Mouse (Mus musculus) liver, embryonic 12.5 days (tissue): ENCODE measurements at regions not wholly inside any gene's neighbourhood (a gene's known extent, or its start where the extent isn't known, plus 50 kb on each side); places are given as distances from the start of the nearest gene placed in this dataset.

Experiments used
- ATAC-seq: fragments of 200-750 bp; cut with Nextera tagmentation; 2 replicates; pipeline ENCODE4 v1.8.0; 2017; ENCODE audit warnings: moderate number of reproducible peaks, mild to moderate bottlenecking, moderate library complexity
- H3K27ac ChIP-seq: fragments of 300-500 bp; sonication (generic); 2 replicates; pipeline ENCODE4 v1.5.1; 2016; ENCODE audit warnings: mild to moderate bottlenecking
- H3K27me3 ChIP-seq: fragments of 300-500 bp; sonication (generic); replicated peaks from 2 replicates; pipeline ENCODE4 v1.6.1; 2016; ENCODE audit warnings: mild to moderate bottlenecking, moderate library complexity
- H3K36me3 ChIP-seq: fragments of 300-500 bp; sonication (generic); 2 replicates; pipeline ENCODE4 v1.6.1; 2016; ENCODE audit warnings: mild to moderate bottlenecking, moderate library complexity
- H3K4me1 ChIP-seq: fragments of 300-500 bp; sonication (generic); 2 replicates; pipeline ENCODE4 v1.6.1; 2016
- H3K4me2 ChIP-seq: fragments of 300-500 bp; sonication (generic); 2 replicates; pipeline ENCODE4 v1.6.1; 2016; ENCODE audit warnings: mild to moderate bottlenecking, moderate library complexity
- H3K4me3 ChIP-seq: fragments of 300-500 bp; sonication (generic); 2 replicates; pipeline ENCODE4 v1.5.1; 2016; ENCODE audit warnings: mild to moderate bottlenecking, moderate library complexity
- H3K9ac ChIP-seq: fragments of 300-500 bp; sonication (generic); 2 replicates; pipeline ENCODE4 v1.6.1; 2016; ENCODE audit warnings: mild to moderate bottlenecking, moderate library complexity
- H3K9me3 ChIP-seq: fragments of 300-500 bp; sonication (generic); replicated peaks from 2 replicates; pipeline ENCODE4 v1.6.1; 2016; ENCODE audit warnings: mild to moderate bottlenecking, moderate library complexity
- WGBS: fragments of 180-500 bp; shearing (Covaris S2); methylation state at CpG from one replicate; pipeline ENCODE4 v1.1.7; 2016; ENCODE audit not compliant: insufficient replicate concordance; 5-methylcytosine and 5-hydroxymethylcytosine counted together

DNA sequence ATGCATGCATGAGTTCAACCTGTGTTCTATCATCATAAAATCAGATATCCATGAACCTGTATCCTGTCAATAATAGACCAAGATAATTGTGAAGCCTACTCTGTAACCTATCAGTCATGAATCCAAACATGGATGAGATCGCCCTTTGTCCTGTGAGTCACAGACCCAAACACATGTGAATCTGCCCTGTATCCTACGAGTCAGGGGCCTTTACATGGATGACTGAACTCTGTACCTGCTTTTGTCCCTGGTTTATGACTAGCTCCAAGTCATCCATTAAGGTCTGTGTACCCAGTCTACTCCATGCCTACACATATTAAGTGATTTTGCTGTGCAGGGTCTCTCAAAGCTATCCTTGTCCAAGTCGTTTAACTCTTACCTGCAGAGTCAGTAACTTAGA lies 187.7 kb upstream of the Tbl1xr1 start:
- H3K4me1 ChIP-seq, result no peaks in the 10 kb centered on the region
- no peaks in the 10 kb centered on the region for H3K9me3 ChIP-seq
- H3K4me2 ChIP-seq, result no peak overlapping the region
- WGBS, result 73% methylated on average over 3 of the region's 3 CpGs
- no peak overlapping the region for H3K9ac ChIP-seq
- no peak overlapping the region for H3K4me3 ChIP-seq
- no peaks in the 10 kb centered on the region for H3K36me3 ChIP-seq
- no peaks in the 10 kb centered on the region for H3K27me3 ChIP-seq
- ATAC-seq, result no peak
- no peak overlapping the region for H3K27ac ChIP-seq

DNA sequence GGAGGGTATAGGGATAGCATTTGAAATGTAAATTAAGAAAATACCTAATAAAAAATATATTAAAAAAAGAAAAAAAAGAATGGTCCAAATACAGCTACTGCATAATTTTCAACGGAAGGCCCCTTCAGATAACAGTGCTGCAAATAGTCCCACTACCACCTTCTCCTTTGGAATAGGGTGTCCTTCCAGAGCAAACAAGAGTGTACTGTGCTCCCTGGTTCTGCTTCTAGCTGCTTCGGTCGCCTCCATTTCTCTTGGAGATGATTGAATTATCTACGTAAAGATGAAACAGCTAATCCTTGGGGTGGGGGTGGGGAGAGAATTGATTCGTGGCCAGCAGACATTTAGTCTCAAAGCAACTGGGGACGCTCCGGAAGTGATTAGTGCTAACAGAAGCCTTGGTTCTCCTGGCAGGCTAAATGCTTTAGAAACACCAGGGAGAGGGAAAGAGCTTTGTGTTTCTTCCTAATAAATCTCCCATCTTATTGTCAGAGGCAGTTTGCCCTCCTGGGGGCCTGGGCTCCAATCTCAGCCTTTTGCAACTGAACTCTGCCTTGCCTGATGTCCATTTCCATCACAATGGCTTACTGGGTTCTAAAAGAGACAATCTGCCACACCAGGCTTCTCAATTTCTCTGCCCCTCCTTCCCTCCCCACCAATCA lies 184.5 kb upstream of the Tbl1xr1 start:
- 47% methylated on average over 7 of the region's 7 CpGs for WGBS

DNA sequence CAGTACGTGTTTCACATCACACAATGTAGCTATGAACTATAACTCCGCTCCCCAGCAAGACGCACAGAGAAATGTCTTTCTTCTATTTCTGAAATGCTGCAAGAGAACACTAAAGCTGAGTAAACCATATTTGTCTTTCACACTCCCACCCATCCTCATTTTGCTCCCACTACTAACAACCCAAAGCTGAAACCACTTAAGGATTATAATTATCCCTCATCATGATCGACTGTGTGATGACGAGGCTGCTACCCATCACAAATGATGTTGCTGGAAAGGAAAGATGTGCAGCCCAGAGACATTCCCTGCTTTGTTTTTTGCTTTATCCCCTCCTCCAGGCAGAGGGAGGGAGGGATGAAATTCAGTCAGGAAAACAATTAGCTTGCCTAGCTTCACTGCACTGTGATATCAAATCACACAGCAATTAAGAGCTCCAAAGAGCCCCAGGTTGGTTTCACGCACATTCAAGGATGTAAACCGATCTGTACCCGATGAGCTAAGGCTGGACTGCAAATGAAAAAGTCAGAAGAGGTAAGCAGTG lies 183.5 kb upstream of the Tbl1xr1 start:
- no peak for ATAC-seq

More for the DNA sequence above, 184.5 kb upstream of the Tbl1xr1 start:
- Histone ChIP-seq H3K36me3 (no peaks in the 10 kb centered on the region), H3K4me3 (no peak overlapping the region), H3K9ac (no peak overlapping the region), H3K9me3 (no peaks in the 10 kb centered on the region), H3K4me2 (no peak overlapping the region), H3K4me1 (no peaks in the 10 kb centered on the region), H3K27ac (no peak overlapping the region), H3K27me3 (no peaks in the 10 kb centered on the region)
- no peak for ATAC-seq

DNA sequence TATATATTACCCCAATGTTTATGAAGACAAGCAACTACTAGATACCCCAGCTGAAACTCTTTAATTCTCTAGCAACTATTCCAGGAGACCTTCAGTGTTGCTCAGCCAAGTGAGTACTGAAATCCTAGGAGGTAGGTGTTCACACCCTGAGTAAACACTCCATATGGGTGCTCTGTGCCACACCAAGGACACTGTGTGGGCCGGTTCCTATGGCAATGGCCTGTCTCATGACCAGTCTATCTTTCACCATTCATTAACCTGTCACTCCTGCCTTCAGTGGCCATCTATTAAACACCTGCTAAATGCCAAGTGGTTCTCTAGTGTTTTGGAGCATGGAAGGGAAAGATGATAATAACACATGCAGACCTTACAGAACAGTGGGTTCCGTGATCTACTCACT lies 180.9 kb upstream of the Tbl1xr1 start:
- Histone ChIP-seq H3K4me2 (no peak overlapping the region), H3K4me3 (no peak overlapping the region), H3K27me3 (no peaks in the 10 kb centered on the region), H3K9ac (no peak overlapping the region), H3K36me3 (no peaks in the 10 kb centered on the region), H3K27ac (no peak overlapping the region), H3K4me1 (no peaks in the 10 kb centered on the region), H3K9me3 (no peaks in the 10 kb centered on the region)
- no peak for ATAC-seq
- WGBS, result 79% methylated on average over 2 of the region's 2 CpGs

More for the DNA sequence above, 183.5 kb upstream of the Tbl1xr1 start:
- Histone ChIP-seq H3K36me3 (no peaks in the 10 kb centered on the region), H3K4me2 (no peak overlapping the region), H3K27ac (no peak overlapping the region), H3K9ac (no peak overlapping the region), H3K4me3 (no peak overlapping the region), H3K27me3 (no peaks in the 10 kb centered on the region), H3K9me3 (no peaks in the 10 kb centered on the region), H3K4me1 (no peaks in the 10 kb centered on the region)
- WGBS, result 56% methylated on average over 8 of the region's 8 CpGs

DNA sequence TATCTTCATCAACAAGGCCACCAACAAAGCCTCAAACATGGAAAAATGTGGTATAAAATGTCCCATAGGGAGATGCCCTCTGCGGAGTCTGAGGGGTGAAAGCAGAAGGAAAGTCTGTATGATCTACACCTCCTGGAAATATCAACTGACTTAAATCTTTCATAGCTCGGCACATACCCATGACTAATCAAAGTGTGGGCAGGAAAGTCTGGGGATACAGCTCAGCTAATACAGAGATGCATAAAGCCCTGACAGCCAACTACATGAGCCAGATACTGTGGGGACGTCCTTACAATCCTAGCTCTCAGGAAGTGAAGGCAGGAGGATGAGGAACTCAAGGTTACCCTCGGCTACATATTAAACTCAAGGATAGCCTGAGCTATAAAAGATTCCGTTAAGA lies 178.2 kb upstream of the Tbl1xr1 start:
- H3K27ac ChIP-seq, result no peak overlapping the region
- H3K4me2 ChIP-seq, result no peak overlapping the region
- H3K9me3 ChIP-seq, result no peaks in the 10 kb centered on the region
- no peak for ATAC-seq
- H3K4me1 ChIP-seq, result no peaks in the 10 kb centered on the region
- no peak overlapping the region for H3K4me3 ChIP-seq
- H3K36me3 ChIP-seq, result no peaks in the 10 kb centered on the region
- no peak overlapping the region for H3K9ac ChIP-seq
- no peaks in the 10 kb centered on the region for H3K27me3 ChIP-seq
- 58% methylated on average over 5 of the region's 5 CpGs for WGBS

DNA sequence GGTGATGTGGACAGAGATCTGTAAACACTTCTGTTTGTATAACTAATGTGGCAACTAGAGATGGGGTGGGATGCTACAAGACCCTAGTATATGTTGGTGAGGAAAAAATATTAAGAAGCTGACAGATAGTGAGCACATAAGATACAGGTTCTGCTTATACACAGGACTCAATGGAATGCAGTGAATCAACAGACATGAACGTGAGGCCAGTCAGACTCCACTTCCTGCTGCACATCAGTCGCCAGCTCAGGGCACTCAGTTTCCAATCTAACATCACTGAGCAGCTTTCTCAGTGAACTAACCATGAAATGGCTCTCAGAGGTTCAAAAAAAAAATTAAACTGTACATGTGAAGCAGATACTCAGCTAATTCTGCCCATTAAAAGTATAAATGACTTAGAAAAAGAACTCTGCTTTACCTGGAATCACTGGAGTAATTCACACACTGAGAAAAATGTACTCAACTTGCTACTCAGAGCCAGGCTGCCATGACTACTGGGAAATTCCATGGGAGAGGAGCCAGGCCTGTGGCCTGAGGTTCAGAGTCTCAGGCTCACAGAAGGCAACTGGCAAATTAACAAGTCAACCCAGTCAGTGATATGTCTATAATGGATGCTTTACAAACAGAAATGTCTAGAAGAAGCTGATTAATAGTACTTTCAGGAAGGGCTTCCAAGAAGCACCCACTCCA lies 170.9 kb upstream of the Tbl1xr1 start:
- no peaks in the 10 kb centered on the region for H3K9me3 ChIP-seq
- ATAC-seq, result no peak
- WGBS, result 15% methylated on average over 2 of the region's 2 CpGs
- H3K36me3 ChIP-seq, result no peaks in the 10 kb centered on the region
- H3K27ac ChIP-seq, result no peak overlapping the region
- no peaks in the 10 kb centered on the region for H3K27me3 ChIP-seq
- no peaks in the 10 kb centered on the region for H3K4me1 ChIP-seq
- H3K9ac ChIP-seq, result no peak overlapping the region
- H3K4me2 ChIP-seq, result no peak overlapping the region
- H3K4me3 ChIP-seq, result no peak overlapping the region

DNA sequence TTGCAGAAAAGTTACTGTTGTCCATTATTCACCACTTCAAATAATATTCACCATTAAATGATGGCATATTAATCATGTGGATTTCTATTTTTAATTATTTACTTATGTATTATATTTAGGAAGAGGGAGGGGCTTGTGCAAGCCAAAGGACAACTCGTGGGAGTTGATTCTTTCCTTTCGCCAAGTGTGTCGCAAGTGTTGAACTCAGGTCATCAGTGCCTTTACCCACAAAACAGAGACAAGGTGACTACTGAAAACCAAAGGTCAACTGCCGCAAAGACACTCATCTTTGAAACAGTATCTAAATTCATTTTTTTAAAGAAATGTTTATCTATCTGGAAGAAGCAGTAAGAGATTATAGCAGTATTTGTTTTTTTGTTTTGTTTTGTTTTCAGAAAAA lies 167.6 kb upstream of the Tbl1xr1 start:
- H3K27ac ChIP-seq, result no peak overlapping the region

DNA sequence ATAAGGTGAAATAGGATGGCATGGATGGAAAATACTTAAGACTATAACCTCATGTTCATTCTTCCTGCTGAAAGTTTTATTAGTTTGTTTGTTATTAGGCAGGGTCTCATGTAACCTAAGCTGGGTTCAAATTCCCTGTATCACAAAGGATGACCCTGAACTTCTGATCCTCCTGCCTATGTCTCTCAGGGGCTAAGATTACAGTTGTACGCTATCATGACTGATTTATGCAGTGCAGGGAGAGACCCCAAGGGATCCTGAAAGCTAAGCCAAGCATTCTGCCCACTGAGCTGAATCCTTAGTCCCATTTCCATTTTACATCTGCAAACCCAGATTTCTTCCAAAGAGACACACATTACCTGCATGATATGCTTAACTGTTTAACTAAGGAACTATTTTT lies 166.4 kb upstream of the Tbl1xr1 start:
- WGBS, result 69% methylated on average over 1 of the region's 1 CpGs
- no peak for ATAC-seq
- H3K4me2 ChIP-seq, result no peak overlapping the region

More for the DNA sequence above, 167.6 kb upstream of the Tbl1xr1 start:
- 77% methylated on average over 4 of the region's 4 CpGs for WGBS
- Histone ChIP-seq H3K4me2 (no peak overlapping the region), H3K36me3 (no peaks in the 10 kb centered on the region), H3K9ac (no peak overlapping the region), H3K27me3 (no peaks in the 10 kb centered on the region), H3K4me1 (no peaks in the 10 kb centered on the region), H3K4me3 (no peak overlapping the region), H3K9me3 (no peaks in the 10 kb centered on the region)
- ATAC-seq, result no peak

DNA sequence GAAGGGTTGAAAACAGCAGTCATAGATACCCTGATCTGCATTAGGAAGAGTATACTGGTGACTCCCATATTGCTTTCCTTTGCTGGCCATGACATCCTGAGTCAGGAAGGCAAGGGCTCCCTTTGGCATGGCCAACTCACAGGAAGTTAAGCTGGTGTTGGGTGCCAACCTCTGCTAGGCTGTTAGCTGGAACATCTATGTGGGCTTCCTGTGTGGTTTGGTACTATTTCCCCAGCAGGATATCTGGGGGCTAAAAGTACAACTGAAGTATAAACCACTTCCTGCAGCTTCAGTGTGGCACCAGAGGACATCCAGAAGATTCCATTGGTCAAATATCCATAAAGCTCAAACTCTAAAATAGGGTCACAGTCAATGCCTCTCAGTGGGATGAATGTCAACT lies 165.4 kb upstream of the Tbl1xr1 start:
- H3K27ac ChIP-seq, result no peak overlapping the region
- no peaks in the 10 kb centered on the region for H3K4me1 ChIP-seq
- ATAC-seq, result no peak
- H3K27me3 ChIP-seq, result no peaks in the 10 kb centered on the region
- no peak overlapping the region for H3K4me2 ChIP-seq
- H3K4me3 ChIP-seq, result no peak overlapping the region
- H3K9me3 ChIP-seq, result no peaks in the 10 kb centered on the region
- no peak overlapping the region for H3K9ac ChIP-seq
- H3K36me3 ChIP-seq, result no peaks in the 10 kb centered on the region

More for the DNA sequence above, 166.4 kb upstream of the Tbl1xr1 start:
- H3K4me1 ChIP-seq, result no peaks in the 10 kb centered on the region
- no peak overlapping the region for H3K27ac ChIP-seq
- H3K9ac ChIP-seq, result no peak overlapping the region
- H3K36me3 ChIP-seq, result no peaks in the 10 kb centered on the region
- no peaks in the 10 kb centered on the region for H3K27me3 ChIP-seq
- no peaks in the 10 kb centered on the region for H3K9me3 ChIP-seq
- H3K4me3 ChIP-seq, result no peak overlapping the region

DNA sequence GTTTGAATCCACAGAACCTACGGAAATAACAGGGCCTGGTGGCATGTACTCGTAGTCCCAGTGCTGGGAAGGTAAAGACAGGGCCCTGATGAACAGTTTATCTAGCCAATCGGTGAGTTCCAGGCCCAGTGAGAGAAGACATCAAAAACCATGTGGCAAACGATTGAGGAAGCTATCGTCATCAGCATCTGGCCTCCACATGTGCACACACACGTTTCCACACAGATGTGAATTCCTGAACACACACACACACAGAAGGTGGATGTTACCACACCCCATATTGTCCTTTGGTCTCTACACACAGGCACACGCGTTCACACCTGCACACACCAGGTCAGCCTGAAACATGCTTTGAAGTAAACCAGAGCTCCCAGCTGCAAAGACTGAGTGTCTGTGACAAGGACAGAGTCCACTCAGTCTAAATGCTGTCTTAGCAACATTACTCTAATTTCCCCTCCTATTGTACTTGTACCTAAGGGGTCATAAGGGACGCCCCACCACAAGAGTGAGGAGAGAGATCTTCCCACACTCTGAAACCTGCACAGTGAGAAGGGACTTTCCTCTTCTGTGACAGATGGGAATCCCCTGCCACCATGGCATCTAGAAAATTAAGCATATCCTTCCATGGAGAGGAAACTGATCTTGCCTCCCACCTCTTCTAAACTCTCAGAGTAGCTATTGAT lies 159.1 kb upstream of the Tbl1xr1 start:
- no peaks in the 10 kb centered on the region for H3K27me3 ChIP-seq
- ATAC-seq, result no peak
- H3K36me3 ChIP-seq, result no peaks in the 10 kb centered on the region
- no peak overlapping the region for H3K4me2 ChIP-seq
- H3K4me3 ChIP-seq, result no peak overlapping the region
- no peaks in the 10 kb centered on the region for H3K4me1 ChIP-seq
- H3K9me3 ChIP-seq, result no peaks in the 10 kb centered on the region
- no peak overlapping the region for H3K27ac ChIP-seq
- WGBS, result 65% methylated on average over 9 of the region's 9 CpGs
- no peak overlapping the region for H3K9ac ChIP-seq

DNA sequence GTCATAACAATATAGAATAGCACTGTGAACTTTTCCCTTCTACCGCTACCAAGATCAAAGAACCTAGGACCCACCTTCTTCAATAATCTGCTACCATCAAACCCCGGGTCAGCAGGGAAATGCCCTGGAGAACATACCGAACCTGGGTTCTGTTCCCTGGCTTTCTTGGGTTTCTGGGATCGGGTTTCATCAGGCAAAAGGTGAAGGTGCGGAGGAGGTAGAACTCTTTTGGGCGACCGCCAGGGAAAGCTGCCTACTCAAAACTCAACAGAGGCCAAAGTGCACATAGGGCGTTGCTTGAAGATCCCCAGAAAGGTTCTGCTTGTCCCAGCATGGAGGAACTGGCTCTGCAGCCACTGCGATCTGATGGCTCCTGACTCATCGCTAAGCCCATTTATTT lies 158.0 kb upstream of the Tbl1xr1 start:
- Histone ChIP-seq H3K4me2 (no peak overlapping the region), H3K27ac (no peak overlapping the region), H3K9ac (no peak overlapping the region), H3K27me3 (no peaks in the 10 kb centered on the region), H3K9me3 (no peaks in the 10 kb centered on the region), H3K4me3 (no peak overlapping the region), H3K36me3 (no peaks in the 10 kb centered on the region), H3K4me1 (no peaks in the 10 kb centered on the region)
- 79% methylated on average over 10 of the region's 10 CpGs for WGBS
- no peak for ATAC-seq

DNA sequence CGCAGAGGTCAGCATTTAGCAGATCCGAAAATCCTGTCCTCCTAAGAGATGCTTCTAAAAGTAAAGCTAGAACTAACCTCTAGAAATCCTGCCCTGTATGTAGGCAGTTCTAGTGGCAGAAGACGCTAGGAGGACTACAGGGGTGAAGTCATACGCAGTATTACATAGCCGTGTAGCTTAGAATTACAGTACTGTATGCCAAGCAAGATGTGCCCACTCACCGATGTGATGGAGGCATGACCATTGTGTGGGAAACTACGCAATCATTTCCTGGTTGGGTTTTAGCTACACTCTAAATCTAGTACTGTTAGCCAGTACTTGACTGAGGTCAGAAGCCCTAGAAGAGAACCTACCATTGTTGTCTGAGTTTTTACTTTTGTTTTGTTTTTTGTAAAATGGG lies 156.5 kb upstream of the Tbl1xr1 start:
- Histone ChIP-seq H3K9me3 (no peaks in the 10 kb centered on the region), H3K4me2 (no peak overlapping the region), H3K36me3 (no peaks in the 10 kb centered on the region), H3K4me1 (no peaks in the 10 kb centered on the region), H3K27ac (no peak overlapping the region), H3K9ac (no peak overlapping the region), H3K27me3 (no peaks in the 10 kb centered on the region), H3K4me3 (no peak overlapping the region)
- 74% methylated on average over 7 of the region's 7 CpGs for WGBS
- ATAC-seq, result no peak
